Mouse (Mus musculus) fat pad, adult 2 months (tissue): ENCODE results near the gene Icam5.

Experiments
- DNase-seq: peaks from one replicate; pipeline ENCODE4 v3.0.0-alpha.2; 2011; ENCODE audit warnings: low read depth, low spot score; ENCODE audit errors: extremely low read depth

The Icam5 gene

GRCm38 (mm10) chr9:21012368-21012767 is 19.5 kb upstream of the Icam5 start:
- DNase-seq = no peak

DNA sequence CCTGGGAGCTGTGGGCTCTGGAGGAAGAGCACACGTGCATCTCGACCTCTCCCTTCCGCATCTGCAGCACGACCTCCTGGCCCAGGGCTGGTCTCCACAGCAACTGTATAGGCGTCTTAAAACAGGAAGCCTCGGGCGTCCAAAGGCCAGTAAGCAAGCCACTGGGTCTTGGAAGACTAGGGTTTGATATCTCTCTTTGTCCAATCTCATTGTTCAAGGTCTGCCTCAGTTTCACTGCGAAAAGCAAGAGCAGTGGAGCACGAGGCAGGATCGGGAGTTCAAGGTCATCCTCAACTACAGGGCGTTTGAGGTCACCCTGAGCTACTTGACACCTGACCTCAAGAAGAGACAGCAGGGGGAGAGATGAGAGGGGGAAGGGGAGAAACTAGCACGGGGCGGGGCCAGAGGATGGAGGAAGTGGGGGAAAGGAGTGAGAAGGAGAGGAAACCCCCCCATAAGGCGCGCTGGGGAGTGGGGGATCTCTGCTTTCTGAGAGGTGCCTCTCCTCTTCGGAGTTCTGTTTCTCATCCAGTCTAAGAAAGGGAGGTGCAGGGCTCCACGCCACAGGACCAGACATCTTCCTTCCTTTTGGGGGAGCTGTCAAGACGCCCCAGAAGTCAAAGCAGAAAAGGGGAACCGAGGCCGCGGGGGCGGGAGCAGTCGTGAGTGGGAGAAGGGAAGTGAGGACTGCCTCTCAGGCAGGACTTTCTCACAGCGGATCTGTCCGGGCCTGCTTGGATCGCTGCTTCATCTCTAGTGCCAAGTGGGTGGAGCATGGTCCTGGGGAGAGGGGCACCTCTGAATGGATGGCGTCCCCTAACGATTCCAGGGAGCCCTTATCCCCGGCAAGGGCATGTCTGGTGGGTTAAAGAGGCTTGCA is 16.9 kb upstream of the Icam5 start:
- DNase-seq = no peak

DNA sequence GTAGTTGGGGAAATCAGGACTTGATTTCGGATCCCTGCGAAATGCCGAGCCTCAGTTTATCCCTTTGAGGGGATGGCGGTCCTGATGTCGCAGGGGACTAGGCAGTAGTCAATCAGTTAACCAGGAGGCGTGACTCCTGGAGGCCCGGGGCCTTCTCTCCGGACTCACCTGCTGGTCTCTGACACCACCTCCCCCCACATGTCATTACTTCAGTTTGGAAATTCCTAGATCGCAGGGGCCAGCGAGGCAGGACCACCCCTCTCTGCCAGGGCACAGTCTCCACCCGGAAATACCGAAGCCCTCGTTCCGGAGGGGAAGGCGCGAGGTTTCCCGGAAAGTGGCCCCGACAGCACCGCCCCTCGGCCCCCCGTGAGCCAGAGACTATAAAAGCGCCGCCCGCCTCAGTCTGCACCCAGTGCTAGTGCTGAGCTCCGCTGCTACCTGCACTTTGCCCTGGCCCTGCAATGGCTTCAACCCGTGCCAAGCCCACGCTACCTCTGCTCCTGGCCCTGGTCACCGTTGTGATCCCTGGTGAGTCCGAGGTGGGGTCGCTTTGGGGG is 16.2 kb upstream of the Icam5 start, which contains the start of gene Icam1:
Gene Icam1, plus strand, starts transcription at position 415 of the 560 bp plus-strand sequence.
- no peak for DNase-seq

- no peak for DNase-seq
Measured at GRCm38 (mm10) chr9:21016331-21017176, 15.3 kb upstream of the Icam5 start.

DNA sequence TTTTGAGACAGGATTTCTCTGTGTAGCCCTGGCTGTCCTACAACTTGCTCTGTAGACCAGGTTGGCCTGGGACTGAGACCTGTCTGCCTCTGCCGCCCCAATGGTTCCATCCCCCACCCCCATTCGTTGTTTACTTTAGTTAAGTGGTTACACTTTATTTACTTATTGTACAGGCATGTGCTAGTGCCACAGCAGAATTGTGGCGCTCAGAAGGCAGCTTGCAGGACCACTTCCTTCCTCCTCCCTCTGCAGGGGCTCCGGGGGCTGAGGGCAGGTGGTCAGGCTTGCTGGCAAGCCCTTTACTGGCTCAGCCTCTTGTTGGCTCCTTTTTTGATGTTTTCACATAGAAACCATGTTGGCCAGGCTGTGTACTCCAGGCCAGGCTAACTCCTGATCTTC is 14.7 kb upstream of the Icam5 start:
- no peak for DNase-seq

DNA sequence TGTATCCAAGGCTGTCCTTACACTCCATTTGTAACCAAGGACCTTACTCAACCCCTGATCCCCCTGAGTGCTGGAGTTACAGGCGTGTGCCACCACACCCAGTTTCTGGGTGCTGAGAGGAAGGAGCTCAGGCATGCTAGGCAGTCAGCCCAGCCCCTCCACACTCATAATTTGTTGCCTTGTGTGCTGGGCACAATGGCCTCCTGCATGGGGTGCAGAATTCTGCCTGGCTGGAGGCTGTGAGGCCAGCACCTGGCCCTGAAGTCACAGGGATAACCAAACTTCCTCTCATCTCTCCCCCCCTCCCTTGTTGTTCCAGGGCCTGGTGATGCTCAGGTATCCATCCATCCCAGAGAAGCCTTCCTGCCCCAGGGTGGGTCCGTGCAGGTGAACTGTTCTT is 13.3 kb upstream of the Icam5 start:
- DNase-seq = no peak

- no peak for DNase-seq
Measured at GRCm38 (mm10) chr9:21021363-21021762, 10.5 kb upstream of the Icam5 start.

DNA sequence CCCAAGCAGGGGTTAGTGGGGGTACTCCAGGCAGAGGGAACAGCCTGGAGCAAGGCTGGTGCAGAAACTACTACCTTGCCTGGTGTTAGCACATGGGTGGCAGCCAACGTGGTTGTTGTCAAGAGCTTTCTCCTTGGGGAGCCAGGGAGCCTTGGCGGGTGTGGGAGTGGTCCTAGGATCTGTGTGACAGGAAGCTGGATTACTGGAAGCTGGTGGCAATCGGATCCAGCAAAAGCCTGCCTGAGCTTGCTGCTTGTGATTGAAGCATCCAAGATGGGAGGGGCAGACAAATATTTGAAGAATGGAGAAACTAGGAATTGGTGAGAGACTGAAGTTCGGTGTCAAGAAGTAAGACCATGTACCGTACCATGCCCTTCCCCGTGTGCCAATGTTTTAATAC is 9.6 kb upstream of the Icam5 start:
- DNase-seq = no peak

DNA sequence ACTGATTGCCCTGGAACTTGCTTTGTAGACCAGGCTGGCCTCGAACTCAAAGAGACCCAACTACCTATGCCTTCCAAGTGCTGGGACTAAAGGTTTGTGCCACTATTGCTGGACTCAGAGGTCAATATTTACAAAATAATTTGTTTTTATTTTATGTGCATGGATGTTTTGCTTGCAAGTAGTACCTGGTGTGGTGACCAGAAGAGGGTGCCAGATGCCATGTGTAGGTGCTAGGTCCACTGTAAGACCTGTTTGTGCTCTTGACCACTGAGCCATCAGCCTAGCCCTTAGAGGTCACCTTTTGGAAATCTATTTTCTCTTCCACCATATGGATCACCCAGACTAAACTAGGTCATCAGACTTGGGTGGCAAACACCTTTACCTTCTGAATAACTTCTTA is 9.1 kb upstream of the Icam5 start:
- DNase-seq = no peak

DNA sequence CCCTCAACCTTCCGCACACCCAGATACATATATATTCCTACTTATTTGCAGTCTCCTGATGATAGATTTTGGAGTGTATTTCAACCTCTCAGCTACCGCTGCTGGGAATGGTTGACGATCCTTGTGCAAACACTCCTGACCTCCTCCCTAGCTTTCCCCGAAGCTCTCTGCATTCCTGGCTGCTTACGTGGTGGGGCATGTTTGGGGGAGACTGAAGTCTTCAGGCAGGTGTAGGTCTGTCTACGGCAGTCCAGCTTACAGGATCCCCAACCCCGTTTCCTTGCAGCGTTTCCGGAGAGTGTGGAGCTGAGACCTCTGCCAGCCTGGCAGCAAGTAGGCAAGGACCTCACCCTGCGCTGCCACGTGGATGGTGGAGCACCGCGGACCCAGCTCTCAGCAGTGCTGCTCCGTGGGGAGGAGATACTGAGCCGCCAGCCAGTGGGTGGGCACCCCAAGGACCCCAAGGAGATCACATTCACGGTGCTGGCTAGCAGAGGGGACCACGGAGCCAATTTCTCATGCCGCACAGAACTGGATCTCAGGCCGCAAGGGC is 6.5 kb upstream of the Icam5 start:
- no peak for DNase-seq

DNA sequence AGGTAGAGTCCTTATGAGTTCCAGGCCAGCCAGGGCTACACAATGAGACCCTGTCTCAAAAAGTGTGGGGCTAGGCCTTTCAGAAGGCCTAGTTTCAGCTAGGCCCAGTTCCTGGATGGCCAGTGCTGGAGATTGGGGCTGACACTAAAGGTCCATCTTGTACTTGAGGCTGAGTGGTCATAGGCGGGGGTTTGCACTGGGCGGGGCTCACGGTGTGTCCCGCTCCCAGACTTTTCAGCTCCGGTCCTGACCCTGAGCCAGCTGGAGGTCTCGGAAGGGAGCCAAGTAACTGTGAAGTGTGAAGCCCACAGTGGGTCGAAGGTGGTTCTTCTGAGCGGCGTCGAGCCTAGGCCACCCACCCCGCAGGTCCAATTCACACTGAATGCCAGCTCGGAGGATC is 5.0 kb upstream of the Icam5 start:
- DNase-seq = no peak

DNA sequence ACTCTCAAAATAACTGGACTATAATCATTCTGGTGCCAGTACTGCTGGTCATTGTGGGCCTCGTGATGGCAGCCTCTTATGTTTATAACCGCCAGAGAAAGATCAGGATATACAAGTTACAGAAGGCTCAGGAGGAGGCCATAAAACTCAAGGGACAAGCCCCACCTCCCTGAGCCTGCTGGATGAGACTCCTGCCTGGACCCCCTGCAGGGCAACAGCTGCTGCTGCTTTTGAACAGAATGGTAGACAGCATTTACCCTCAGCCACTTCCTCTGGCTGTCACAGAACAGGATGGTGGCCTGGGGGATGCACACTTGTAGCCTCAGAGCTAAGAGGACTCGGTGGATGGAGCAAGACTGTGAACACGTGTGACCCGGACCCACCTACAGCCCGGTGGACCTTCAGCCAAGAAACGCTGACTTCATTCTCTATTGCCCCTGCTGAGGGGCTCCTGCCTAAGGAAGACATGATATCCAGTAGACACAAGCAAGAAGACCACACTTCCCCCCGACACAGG is 4.0 kb upstream of the Icam5 start:
- no peak for DNase-seq

DNA sequence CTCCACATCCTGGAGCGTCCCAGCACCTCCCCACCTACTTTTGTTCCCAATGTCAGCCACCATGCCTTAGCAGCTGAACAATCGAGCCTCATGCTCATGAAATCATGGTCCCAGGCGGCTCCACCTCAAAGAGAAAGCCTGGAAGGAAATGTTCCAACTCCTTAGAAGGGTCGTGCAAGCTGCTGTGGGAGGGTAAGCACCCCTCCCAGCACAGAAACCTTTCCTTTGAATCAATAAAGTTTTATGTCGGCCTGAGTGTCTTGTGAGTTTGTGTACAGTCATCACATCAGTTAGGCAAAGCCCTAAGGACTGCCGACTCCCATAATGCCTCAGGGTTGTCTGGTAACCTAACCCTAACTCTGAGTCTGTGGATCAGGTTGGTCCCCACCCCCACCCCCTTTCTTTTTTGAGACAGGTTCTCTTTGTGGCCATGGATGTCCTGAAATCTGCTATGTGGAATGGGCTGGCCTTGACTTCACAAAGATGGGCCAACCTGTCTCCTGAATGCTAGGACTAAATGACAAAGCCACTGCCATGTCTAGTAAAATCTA is 3.2 kb upstream of the Icam5 start:
- no peak for DNase-seq

GRCm38 (mm10) chr9:21029291-21030054 is 2.4 kb upstream of the Icam5 start, which contains the start of gene Icam4:
Gene Icam4 (plus strand): TSS chr9:21029373.
- no peak for DNase-seq

DNA sequence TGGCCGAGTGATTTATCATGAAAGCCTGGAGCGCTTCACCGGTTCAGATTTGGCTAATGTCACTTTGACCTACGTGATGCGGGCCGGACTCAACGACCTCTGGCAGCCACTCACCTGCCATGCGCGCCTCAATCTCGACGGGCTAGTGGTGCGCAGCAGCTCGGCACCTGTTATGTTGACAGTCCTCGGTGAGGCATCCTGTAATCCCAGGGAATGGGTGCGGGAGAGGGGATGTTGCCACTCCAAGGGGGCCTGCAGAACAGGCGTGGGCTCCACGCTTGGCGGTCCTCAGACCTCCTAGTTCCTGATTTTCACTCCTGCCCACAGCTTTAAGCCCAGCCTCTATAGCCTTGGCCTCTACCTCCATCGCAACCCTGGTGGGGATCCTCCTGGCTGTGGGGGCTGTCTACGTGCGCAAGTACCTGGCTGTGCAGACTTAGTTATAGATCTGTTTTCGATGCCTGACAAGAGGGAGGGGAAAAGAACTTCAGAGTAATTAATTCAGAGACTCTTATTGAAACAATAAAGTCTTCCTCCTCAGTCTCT is 1.7 kb upstream of the Icam5 start:
- no peak for DNase-seq

DNA sequence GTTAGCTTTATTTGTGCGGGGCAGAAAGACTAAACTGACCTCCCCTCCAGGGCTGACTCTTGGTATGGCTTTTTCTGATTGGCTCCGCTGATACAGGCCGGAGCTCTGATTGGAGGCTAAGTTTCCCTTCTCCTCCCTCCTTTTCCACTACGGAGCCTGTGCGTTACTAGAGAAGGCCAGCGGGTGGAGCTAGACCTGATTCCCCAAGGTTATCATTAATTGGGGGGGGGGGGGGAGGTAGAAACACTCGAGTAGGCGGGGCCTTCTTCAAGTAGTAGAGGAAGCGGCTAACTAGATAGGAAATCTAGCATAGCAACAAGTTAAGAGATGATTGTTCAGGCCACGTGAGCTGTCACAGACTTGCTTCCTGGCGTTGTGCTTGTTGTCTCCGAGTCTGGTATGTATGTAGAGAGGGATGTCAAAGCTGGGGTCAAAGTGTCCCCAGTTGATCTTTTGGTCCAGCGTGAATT is 1.1 kb upstream of the Icam5 start:
- DNase-seq = peak; percentile 61

- no peak for DNase-seq
Measured at GRCm38 (mm10) chr9:21031251-21031895, 500 bp upstream of the Icam5 start.

DNA sequence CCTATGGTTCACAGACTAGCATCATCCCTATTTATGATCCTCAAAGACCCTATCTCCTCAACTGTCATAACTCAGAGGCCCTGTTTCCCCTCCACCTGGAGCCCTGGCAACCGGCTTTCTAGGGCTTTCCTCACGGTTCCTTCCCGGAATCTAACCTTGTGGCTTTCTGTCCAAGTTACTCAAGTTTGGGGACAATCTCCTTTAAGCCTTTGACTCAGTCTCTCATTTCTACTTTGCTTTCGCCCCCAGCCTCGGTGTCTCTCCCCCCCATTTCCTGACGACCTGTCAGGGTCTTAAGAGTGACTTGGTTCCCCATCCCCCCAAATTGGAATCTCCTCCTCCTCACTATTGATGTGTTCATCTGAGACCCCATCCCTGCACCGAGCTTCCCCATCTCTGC is 618 bp downstream of the Icam5 start:
- no peak for DNase-seq

DNA sequence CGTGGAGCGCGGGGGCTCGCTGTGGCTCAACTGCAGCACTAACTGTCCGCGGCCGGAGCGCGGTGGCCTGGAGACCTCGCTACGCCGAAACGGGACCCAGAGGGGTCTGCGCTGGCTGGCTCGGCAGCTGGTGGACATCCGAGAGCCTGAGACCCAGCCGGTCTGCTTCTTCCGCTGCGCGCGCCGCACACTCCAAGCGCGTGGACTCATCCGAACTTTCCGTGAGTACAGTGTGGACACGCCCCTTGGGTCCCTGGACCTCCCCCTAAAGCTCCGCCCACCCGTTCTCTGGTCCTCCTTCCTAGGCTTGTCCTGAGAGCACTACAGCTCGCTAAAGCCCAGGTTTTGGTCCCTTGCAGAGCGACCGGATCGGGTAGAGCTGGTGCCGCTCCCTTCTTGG is 1.3 kb downstream of the Icam5 start:
- no peak for DNase-seq
